Mouse (Mus musculus): ENCODE data around the gene Eif2s2.

GRCm38 (mm10) chr2:154915922-154916541 is 23.3 kb upstream of the Eif2s2 start:
- TF ChIP-seq POLR2A (IDR thresholded peaks at IDR 0.05; ENCODE audit: insufficient read depth, low read depth, low read length), result no peak
- TF ChIP-seq CTCF (IDR thresholded peaks at IDR 0.05), result no peak
- no peak for TF ChIP-seq EP300 (IDR thresholded peaks at IDR 0.05; ENCODE audit: insufficient read depth, low read depth, low read length)

All from heart, adult 2 months (tissue).